Mouse (Mus musculus): ENCODE measurements around the gene Hist1h2bp.
"Not testable (repeated sequence)": the region's sequence is repeated elsewhere in the genome, so short reads cannot be mapped to it uniquely, and the experiment has no call there.

Gene Hist1h2bp

GRCm38 (mm10) chr13:21786899-21787629, at the start of gene Hist1h2bp, which contains the start of gene Hist1h2an:
Hist1h2bp (plus strand) TSS chr13:21787461.
Hist1h2an (minus strand) TSS chr13:21787218.
- not testable (repeated sequence) for TF ChIP-seq GATA4 (IDR thresholded peaks at IDR 0.05; ENCODE audit: insufficient replicate concordance, low read length)

- TF ChIP-seq GATA4 (IDR thresholded peaks at IDR 0.05; ENCODE audit: insufficient replicate concordance, low read length), result no peak
Measured at GRCm38 (mm10) chr13:21745006-21745405, 42.3 kb upstream of the Hist1h2bp start.

- TF ChIP-seq GATA4 (IDR thresholded peaks at IDR 0.05; ENCODE audit: insufficient replicate concordance, low read length), result no peak
Measured at GRCm38 (mm10) chr13:21749387-21750158, 37.7 kb upstream of the Hist1h2bp start.

- not testable (repeated sequence) for TF ChIP-seq GATA4 (IDR thresholded peaks at IDR 0.05; ENCODE audit: insufficient replicate concordance, low read length)
Measured at GRCm38 (mm10) chr13:21750159-21751017, 36.9 kb upstream of the Hist1h2bp start, which contains the start of gene Hist1h4k. Hist1h4k (minus strand) TSS chr13:21750505.

GRCm38 (mm10) chr13:21751417-21751816, 35.8 kb upstream of the Hist1h2bp start:
- no peak for TF ChIP-seq GATA4 (IDR thresholded peaks at IDR 0.05; ENCODE audit: insufficient replicate concordance, low read length)

GRCm38 (mm10) chr13:21751827-21752226, 35.4 kb upstream of the Hist1h2bp start:
- TF ChIP-seq GATA4 (IDR thresholded peaks at IDR 0.05; ENCODE audit: insufficient replicate concordance, low read length), result no peak

GRCm38 (mm10) chr13:21752356-21752755, 34.9 kb upstream of the Hist1h2bp start:
- TF ChIP-seq GATA4 (IDR thresholded peaks at IDR 0.05; ENCODE audit: insufficient replicate concordance, low read length), result no peak

- TF ChIP-seq GATA4 (IDR thresholded peaks at IDR 0.05; ENCODE audit: insufficient replicate concordance, low read length), result no peak
Measured at GRCm38 (mm10) chr13:21753051-21753523, 34.2 kb upstream of the Hist1h2bp start.

- TF ChIP-seq GATA4 (IDR thresholded peaks at IDR 0.05; ENCODE audit: insufficient replicate concordance, low read length), result not testable (repeated sequence)
Measured at GRCm38 (mm10) chr13:21753524-21754285, 33.6 kb upstream of the Hist1h2bp start, which contains the start of the genes Hist1h2ak and Hist1h2bn. Hist1h2ak (minus strand) TSS chr13:21753827. Hist1h2bn (plus strand) TSS chr13:21754123.

GRCm38 (mm10) chr13:21755707-21756106, 31.6 kb upstream of the Hist1h2bp start:
- TF ChIP-seq GATA4 (IDR thresholded peaks at IDR 0.05; ENCODE audit: insufficient replicate concordance, low read length), result no peak

- TF ChIP-seq GATA4 (IDR thresholded peaks at IDR 0.05; ENCODE audit: insufficient replicate concordance, low read length), result no peak
Measured at GRCm38 (mm10) chr13:21778814-21779766, 8.2 kb upstream of the Hist1h2bp start.

GRCm38 (mm10) chr13:21779767-21780731, 7.2 kb upstream of the Hist1h2bp start, which contains the start of gene Hist1h1b:
Hist1h1b (minus strand) TSS chr13:21780625.
- TF ChIP-seq GATA4 (IDR thresholded peaks at IDR 0.05; ENCODE audit: insufficient replicate concordance, low read length), result no peak
